In genomic region chr14:21610224-21610623, GRCm38 (mm10) we compare ENCODE assay signal across 8 mouse cellular contexts.
DNase-seq lines count a peak whose midpoint lies in the region; ATAC-seq lines count a peak whose summit lies in the region.

No protein-coding gene starts in this region.

- peaks cover 24% of the 10 kb centered on the region for H3K4me1 ChIP-seq in hindbrain, embryonic 13.5 days (replicated peaks)
- peaks cover 10% of the 10 kb centered on the region; the same call in 1 of the 2 replicates for H3K4me1 ChIP-seq in hindbrain, embryonic 10.5 days (replicated peaks)
- peaks cover 9% of the 10 kb centered on the region; the same call in 1 of the 2 replicates for H3K4me1 ChIP-seq in forebrain, embryonic 11.5 days (replicated peaks; ENCODE audit: control insufficient read depth, insufficient read depth, low read length)
- H3K4me1 ChIP-seq in neural tube, embryonic 15.5 days = peaks cover 26% of the 10 kb centered on the region

- peak; percentile 55; the same call in 1 of the 2 replicates for ATAC-seq in hindbrain, embryonic 13.5 days (ENCODE audit: low FRiP score)
- ATAC-seq in activated CD4-positive, CD25-positive, alpha-beta regulatory T cell, adult 4 months = peak; percentile 76
- peak; percentile 56 for ATAC-seq in forebrain, embryonic 11.5 days (replicated peaks; ENCODE audit: low FRiP score)
- peak; percentile 70; the same call in 1 of the 2 replicates for ATAC-seq in neural tube, embryonic 15.5 days (ENCODE audit: low FRiP score)

- H3K36me3 ChIP-seq in hindbrain, embryonic 13.5 days = no peaks in the 10 kb centered on the region
- H3K36me3 ChIP-seq in hindbrain, embryonic 10.5 days = 0 out of 2 replicates have a peak, but pooled peaks cover 3% of the 10 kb centered on the region
- no peaks in the 10 kb centered on the region for H3K36me3 ChIP-seq in forebrain, embryonic 11.5 days (ENCODE audit: control insufficient read depth, insufficient read depth, low read length)
- no peaks in the 10 kb centered on the region for H3K36me3 ChIP-seq in neural tube, embryonic 15.5 days

- H3K4me2 ChIP-seq in hindbrain, embryonic 13.5 days = no peak overlapping the region
- H3K4me2 ChIP-seq in forebrain, embryonic 11.5 days (ENCODE audit: low read depth, low read length, severe bottlenecking) = no peak overlapping the region
- no peak overlapping the region for H3K4me2 ChIP-seq in neural tube, embryonic 15.5 days

- no peaks in the 10 kb centered on the region for H3K27me3 ChIP-seq in hindbrain, embryonic 13.5 days
- no peaks in the 10 kb centered on the region for H3K27me3 ChIP-seq in hindbrain, embryonic 10.5 days (ENCODE audit: insufficient read depth, poor library complexity, severe bottlenecking)
- no peaks in the 10 kb centered on the region for H3K27me3 ChIP-seq in forebrain, embryonic 11.5 days (ENCODE audit: control insufficient read depth, insufficient read depth, low read length)
- H3K27me3 ChIP-seq in neural tube, embryonic 15.5 days (replicated peaks) = no peaks in the 10 kb centered on the region

- no peak overlapping the region for H3K9ac ChIP-seq in hindbrain, embryonic 13.5 days
- no peak overlapping the region for H3K9ac ChIP-seq in forebrain, embryonic 11.5 days (ENCODE audit: low read length)
- no peak overlapping the region for H3K9ac ChIP-seq in neural tube, embryonic 15.5 days (replicated peaks)

- H3K27ac ChIP-seq in hindbrain, embryonic 13.5 days = no peak overlapping the region
- no peak overlapping the region for H3K27ac ChIP-seq in hindbrain, embryonic 10.5 days
- peak overlapping the region; percentile 62 for H3K27ac ChIP-seq in forebrain, embryonic 11.5 days (ENCODE audit: low read depth, low read length)
- no peak overlapping the region; the same call in 1 of the 2 replicates for H3K27ac ChIP-seq in neural tube, embryonic 15.5 days (replicated peaks)

- no peaks in the 10 kb centered on the region for H3K9me3 ChIP-seq in hindbrain, embryonic 13.5 days
- no peaks in the 10 kb centered on the region for H3K9me3 ChIP-seq in hindbrain, embryonic 10.5 days
- no peaks in the 10 kb centered on the region for H3K9me3 ChIP-seq in forebrain, embryonic 11.5 days (ENCODE audit: control insufficient read depth, low read length)
- H3K9me3 ChIP-seq in neural tube, embryonic 15.5 days (replicated peaks) = no peaks in the 10 kb centered on the region

- 16% methylated on average over 3 of the region's 3 CpGs for WGBS in hindbrain, embryonic 13.5 days
- WGBS in hindbrain, embryonic 10.5 days = 26% methylated on average over 3 of the region's 3 CpGs
- 14% methylated on average over 3 of the region's 3 CpGs for WGBS in forebrain, embryonic 11.5 days
- WGBS in neural tube, embryonic 15.5 days = 14% methylated on average over 3 of the region's 3 CpGs

- DNase-seq in hindbrain, embryonic 10.5 days (ENCODE audit: low spot score) = no peak
- DNase-seq in B cell, adult 2 months = peak; percentile 25 to 38
- no peak for DNase-seq in forebrain, embryonic 11.5 days (ENCODE audit: low spot score)
- peak; percentile 57 for DNase-seq in kidney, postnatal 14 days
- no peak for DNase-seq in spleen, adult 12 weeks (ENCODE audit: low spot score)

- H3K4me3 ChIP-seq in hindbrain, embryonic 13.5 days = no peak overlapping the region
- H3K4me3 ChIP-seq in hindbrain, embryonic 10.5 days = no peak overlapping the region
- H3K4me3 ChIP-seq in forebrain, embryonic 11.5 days (ENCODE audit: low read depth, low read length) = no peak overlapping the region
- H3K4me3 ChIP-seq in neural tube, embryonic 15.5 days (replicated peaks) = no peak overlapping the region

Comparison
In these comparisons a context has a peak if more than half of its experiments do, and no peak if none do; other contexts are left out.
1. DNase-seq: peak in B cell, adult 2 months (2 of 2) and kidney, postnatal 14 days (single experiment); none in hindbrain, embryonic 10.5 days (single experiment), forebrain, embryonic 11.5 days (single experiment) and spleen, adult 12 weeks (single experiment).
2. Peak in every context shown above with its lines, with median percentiles within 50 percentile points of each other: ATAC-seq.